Mouse (Mus musculus) CH12.LX (cell line): Measurements from ENCODE around the gene Fam89a.

Experiments
- CTCF ChIP-seq, 2 experiments: IDR thresholded peaks in 1 of 2; conservative IDR thresholded peaks in 1 of 2; 2 replicates each; pipeline ENCODE4 v1.5.1; 2011 to 2012; ENCODE audit warnings: low read depth in 2 of 2, low read length in 2 of 2, improper control_type of control experiment in 1 of 2, inconsistent platforms in 1 of 2, mild to moderate bottlenecking in 1 of 2, moderate library complexity in 1 of 2
- KAT2A ChIP-seq: IDR thresholded peaks from 2 replicates; pipeline ENCODE4 v1.6.1; 2012; ENCODE audit warnings: low read length, improper control_type of control experiment, inconsistent platforms; ENCODE audit not compliant: insufficient replicate concordance
- MYC ChIP-seq: IDR thresholded peaks from 2 replicates; pipeline ENCODE4 v1.6.1; 2011; ENCODE audit warnings: low read depth, mild to moderate bottlenecking, improper control_type of control experiment, low read length
- POLR2A ChIP-seq: IDR thresholded peaks from 2 replicates; pipeline ENCODE4 v1.6.1; 2011; ENCODE audit warnings: low read depth, mild to moderate bottlenecking, improper control_type of control experiment, low read length
- RAD21 ChIP-seq: IDR thresholded peaks from 2 replicates; pipeline ENCODE4 v1.6.1; 2011; ENCODE audit warnings: low read depth, mild to moderate bottlenecking, low read length, improper control_type of control experiment, moderate library complexity
- TCF12 ChIP-seq: IDR thresholded peaks from 2 replicates; pipeline ENCODE4 v1.6.1; 2014; ENCODE audit warnings: low read depth, mild to moderate bottlenecking, inconsistent platforms, low read length, improper control_type of control experiment
- ZC3H11A ChIP-seq: IDR thresholded peaks from 2 replicates; pipeline ENCODE4 v1.6.1; 2012; ENCODE audit warnings: low read depth, mild to moderate bottlenecking, inconsistent platforms, low read length, improper control_type of control experiment

DNA sequence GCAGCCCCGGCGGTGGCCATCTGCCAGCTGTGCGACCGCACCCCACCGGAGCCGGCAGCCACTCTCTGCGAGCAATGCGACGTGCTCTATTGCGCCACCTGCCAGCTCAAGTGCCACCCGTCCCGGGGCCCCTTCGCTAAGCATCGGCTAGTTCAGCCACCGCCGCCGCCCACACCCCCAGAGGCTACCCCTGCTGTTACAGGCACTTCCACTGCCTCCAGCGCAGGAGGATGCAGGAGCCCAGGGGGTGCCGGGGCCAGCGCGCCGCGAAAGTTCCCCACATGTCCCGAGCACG, 42.8 kb upstream of the Fam89a start:
- no peak for TF ChIP-seq POLR2A
- no peak for TF ChIP-seq CTCF (conservative IDR thresholded peaks at IDR 0.05 in 1 of 2, IDR thresholded peaks at IDR 0.05 in 1 of 2; ENCODE audit: low read depth in 2 of 2, low read length in 2 of 2)
- no peak for TF ChIP-seq ZC3H11A
- no peak for TF ChIP-seq MYC
- no peak for TF ChIP-seq TCF12
- no peak for TF ChIP-seq KAT2A
- TF ChIP-seq RAD21 = no peak
